Mouse (Mus musculus) Patski (cell line): Measurements from ENCODE around the gene Lgi2. TPM values are rescaled to one million over a fixed set of nuclear protein-coding genes. Genes with fewer than 3 reads are reported as not detected.

ENCODE experiments used
- ATAC-seq: fragments of 100-300 bp; one replicate; pipeline ENCODE4 v1.8.0; 2021
- CTCF ChIA-PET: fragments of 350-600 bp; sonication (Branson Sonifier 250); formaldehyde crosslinking; loops from one replicate; lab custom pipeline; 2022; ENCODE audit warnings: inconsistent platforms; lab: Charles Lee
- POLR2A ChIA-PET: fragments of 350-600 bp; sonication (Branson Sonifier 250); formaldehyde crosslinking; loops from one replicate; lab custom pipeline; 2022; ENCODE audit warnings: antibody characterized with exemption, inconsistent platforms; lab: Charles Lee
- DNase-seq: peaks from one replicate; pipeline ENCODE4 v3.0.0-alpha.2; 2011; ENCODE audit warnings: low read depth, low spot score
- H3K27me3 ChIP-seq: fragments of 371-371 bp; one replicate; pipeline ENCODE4 v1.5.1; 2021
- CTCF ChIP-seq: fragments of 100-300 bp; IDR thresholded peaks from one replicate; pipeline ENCODE4 v1.5.1; 2021
- in situ Hi-C: fragments of 300-500 bp; cut with MboI; formaldehyde crosslinking; loops from 3 replicates; pipeline ENCODE4 v1.11.1; 2018; ENCODE audit warnings: low pct_unique_long_range_greater_than_20kb, mixed read lengths
- polyA plus RNA-seq: library from polyadenylated mRNA; unstranded; gene quantifications from one replicate; pipeline ENCODE4 v1.2.3, GENCODE M21; 2021

The Lgi2 gene
- polyA plus RNA-seq, 1 experiment from 2014 or later = 0.39 TPM

DNA sequence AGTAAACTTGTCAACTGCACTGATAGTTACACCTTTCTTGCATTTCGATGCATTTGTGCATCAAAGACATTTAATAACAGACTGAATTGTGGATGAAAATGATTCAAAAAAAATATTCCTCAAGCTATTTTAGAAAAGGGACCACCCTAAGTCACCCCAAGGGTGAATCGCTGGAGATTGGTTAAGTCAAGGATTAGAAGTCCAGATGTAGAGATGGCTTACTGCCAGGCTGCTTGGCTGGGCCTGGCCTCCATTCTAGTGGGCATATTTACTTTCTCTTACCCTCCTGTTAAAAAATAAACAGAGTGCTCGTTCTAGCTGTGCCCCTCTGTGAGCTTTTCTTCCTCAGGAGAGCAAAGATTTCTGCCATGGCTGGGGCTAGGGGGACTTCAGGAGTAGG, 26.1 kb downstream of the Lgi2 start:
- in situ Hi-C loops = no loop called here
- ATAC-seq = no peak
- peaks cover 3% of the 10 kb centered on the region for H3K27me3 ChIP-seq
- POLR2A ChIA-PET = no interaction called here
- CTCF ChIA-PET = interaction anchor here (0.9 kb wide), 1 partner anchor 10 kb away, joined by 3 read pairs; no protein-coding TSS in a partner anchor
- DNase-seq = no peak
- TF ChIP-seq CTCF = no peak

GRCm38 (mm10) chr5:52539483-52539882, 26.8 kb downstream of the Lgi2 start:
- ATAC-seq (no peak), DNase-seq (no peak)
- no peak for TF ChIP-seq CTCF
- in situ Hi-C loops = no loop called here
- CTCF ChIA-PET = interaction anchor here (0.9 kb wide), 1 partner anchor 9 kb away, joined by 3 read pairs; no protein-coding TSS in a partner anchor
- POLR2A ChIA-PET = no interaction called here
- peaks cover 3% of the 10 kb centered on the region for H3K27me3 ChIP-seq

DNA sequence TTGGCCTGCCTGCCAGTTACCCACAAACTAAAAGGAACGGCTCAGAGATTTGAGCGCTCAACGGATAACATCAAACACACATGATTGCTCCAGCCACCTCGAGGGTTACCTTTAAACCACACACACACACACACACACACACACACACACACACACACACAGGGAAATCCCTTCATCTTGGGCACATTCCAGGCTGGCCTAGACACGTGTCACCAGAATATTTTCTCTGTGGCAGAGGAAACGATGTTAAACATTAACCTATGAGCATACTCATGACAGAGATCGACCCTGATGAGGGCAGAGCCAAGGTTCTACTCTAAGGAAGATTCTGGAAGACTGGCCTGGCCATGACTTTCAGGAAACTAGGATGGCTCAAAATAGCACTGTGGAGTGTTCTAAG, 29.2 kb downstream of the Lgi2 start:
- CTCF ChIA-PET = no interaction called here
- peak; percentile 82 for ATAC-seq
- H3K27me3 ChIP-seq = no peaks in the 10 kb centered on the region
- peak; percentile 92 for DNase-seq
- POLR2A ChIA-PET = no interaction called here
- in situ Hi-C loops = no loop called here
- TF ChIP-seq CTCF = no peak

DNA sequence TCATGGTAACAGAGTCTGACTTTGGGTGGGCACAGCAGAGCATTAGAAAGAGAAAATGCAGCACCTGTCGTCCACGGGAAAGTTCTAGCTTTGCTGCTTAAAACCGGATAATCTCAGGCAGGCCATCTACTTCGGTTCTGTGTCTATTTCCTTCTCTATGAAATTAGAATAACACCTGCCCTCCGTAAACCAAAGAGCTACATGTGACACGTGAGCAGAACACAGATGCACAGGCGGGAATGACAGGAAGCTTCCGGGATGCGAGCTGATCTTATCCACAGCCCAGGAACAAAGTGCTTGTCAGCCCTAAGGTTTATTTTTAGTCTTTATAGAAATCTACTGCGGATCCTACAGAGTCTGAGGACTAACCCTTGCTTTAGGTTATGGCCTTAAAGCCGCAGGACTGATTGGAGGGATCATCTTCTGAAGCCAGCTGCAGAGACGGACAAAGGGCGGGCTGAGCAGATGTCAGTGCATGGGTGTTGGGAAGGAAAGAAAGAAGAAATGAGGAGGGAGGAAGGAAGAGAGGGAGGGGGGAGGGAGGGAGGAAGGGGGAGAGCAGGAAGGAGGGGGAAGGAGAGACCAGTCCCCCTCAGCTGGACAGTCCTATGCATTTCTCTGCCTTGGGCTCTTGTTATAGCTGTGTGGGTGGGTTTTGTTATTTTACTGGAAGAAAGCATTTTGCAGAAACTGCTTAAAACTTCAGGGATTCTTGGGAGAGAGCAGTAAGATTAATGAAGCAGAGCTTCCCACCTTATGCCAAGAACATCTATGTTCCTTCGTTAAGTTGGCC, 31.3 kb downstream of the Lgi2 start:
- ChIA-PET CTCF (interaction anchor here (1.2 kb wide), 1 partner anchor 96 kb away, joined by 3 read pairs; no protein-coding TSS in a partner anchor), POLR2A (no interaction called here)
- ATAC-seq (no peak), DNase-seq (no peak)
- H3K27me3 ChIP-seq = no peaks in the 10 kb centered on the region
- no peak for TF ChIP-seq CTCF
- in situ Hi-C loops = no loop called here

- H3K27me3 ChIP-seq = peaks cover 1% of the 10 kb centered on the region
- CTCF ChIA-PET = interaction anchor here (1.2 kb wide), 1 partner anchor 10 kb away, joined by 5 read pairs; no protein-coding TSS in a partner anchor
- DNase-seq = no peak
- POLR2A ChIA-PET = no interaction called here
- in situ Hi-C loops = no loop called here
- ATAC-seq = no peak
- no peak for TF ChIP-seq CTCF
Measured at GRCm38 (mm10) chr5:52533705-52534104, 32.6 kb downstream of the Lgi2 start.

DNA sequence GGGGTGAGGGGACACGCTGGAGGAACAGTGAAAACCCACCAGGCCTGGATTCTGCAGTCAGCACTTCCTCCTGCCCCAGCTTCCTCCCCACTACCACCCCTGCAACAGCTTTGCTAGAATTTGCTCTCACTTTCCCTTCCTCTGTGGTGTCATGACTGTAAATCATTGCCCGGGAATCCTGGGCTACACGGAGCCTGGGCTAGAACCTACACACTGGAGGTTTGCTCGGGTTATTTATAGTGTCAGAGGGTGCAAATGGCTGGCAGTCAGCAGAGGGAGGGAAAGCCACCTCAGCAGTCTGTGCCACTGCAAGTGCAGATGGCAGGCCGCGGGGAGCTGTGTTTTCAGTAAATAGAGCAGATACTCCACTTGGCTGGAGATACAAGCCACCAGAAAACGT, 37.7 kb downstream of the Lgi2 start:
- in situ Hi-C loops = no loop called here
- TF ChIP-seq CTCF = no peak
- ATAC-seq = no peak
- no peak for DNase-seq
- POLR2A ChIA-PET = no interaction called here
- H3K27me3 ChIP-seq = peaks cover 2% of the 10 kb centered on the region
- CTCF ChIA-PET = no interaction called here

GRCm38 (mm10) chr5:52526324-52526986, 39.8 kb downstream of the Lgi2 start:
- ATAC-seq (no peak), DNase-seq (no peak)
- in situ Hi-C loops = no loop called here
- peaks cover 2% of the 10 kb centered on the region for H3K27me3 ChIP-seq
- ChIA-PET CTCF (interaction anchor here (1.6 kb wide), 1 partner anchor 10 kb away, joined by 4 read pairs; no protein-coding TSS in a partner anchor), POLR2A (no interaction called here)
- TF ChIP-seq CTCF = no peak

GRCm38 (mm10) chr5:52524207-52524606, 42.1 kb downstream of the Lgi2 start:
- H3K27me3 ChIP-seq = peaks cover 2% of the 10 kb centered on the region
- in situ Hi-C loops = loop anchor here (5.0 kb wide), 1 partner anchor 392 kb away; no protein-coding TSS in a partner anchor
- TF ChIP-seq CTCF = peak; percentile 74
- peak; percentile 12 for DNase-seq
- peak; percentile 33 for ATAC-seq
- ChIA-PET POLR2A (no interaction called here), CTCF (interaction anchor here (0.9 to 2.0 kb wide), 7 partner anchors 9 to 136 kb away, joined by 3 to 8 read pairs (median 3); no protein-coding TSS in a partner anchor)

- no peak for TF ChIP-seq CTCF
- CTCF ChIA-PET = no interaction called here
Measured at GRCm38 (mm10) chr5:52519921-52520320, 46.3 kb downstream of the Lgi2 start.

DNA sequence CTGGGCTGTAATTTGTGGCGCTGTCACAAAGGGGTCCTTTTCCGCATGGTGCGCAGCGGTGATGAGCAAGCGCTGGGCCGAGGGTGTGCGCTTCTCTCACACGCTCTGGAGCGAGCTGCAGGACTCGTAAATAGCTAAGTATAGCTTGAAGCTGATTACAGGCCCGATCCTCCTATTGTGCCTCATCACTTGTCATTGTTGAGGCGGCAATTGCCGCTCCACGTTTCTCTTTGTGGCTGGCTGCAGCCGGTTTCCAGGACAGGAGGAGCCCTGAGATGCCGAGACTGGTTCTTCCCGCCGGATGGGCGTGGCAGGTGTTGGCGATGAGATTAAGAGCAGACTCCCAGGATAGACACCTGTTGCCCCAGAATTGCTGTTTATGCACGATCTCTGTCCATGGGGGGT, 50.2 kb downstream of the Lgi2 start:
- ChIA-PET POLR2A (interaction anchor here (1.1 kb wide), 1 partner anchor 217 kb away, joined by 3 read pairs; no protein-coding TSS in a partner anchor), CTCF (interaction anchor here (1.2 to 2.3 kb wide), 9 partner anchors 8 to 305 kb away, joined by 3 to 8 read pairs (median 3); no protein-coding TSS in a partner anchor)
- ATAC-seq = no peak
- H3K27me3 ChIP-seq = peaks cover 3% of the 10 kb centered on the region
- in situ Hi-C loops = loop anchor here (10.0 kb wide), 1 partner anchor 299 kb away; no protein-coding TSS in a partner anchor
- no peak for TF ChIP-seq CTCF
- DNase-seq = no peak

More at GRCm38 (mm10) chr5:52519921-52520320, 46.3 kb downstream of the Lgi2 start:
- ATAC-seq (no peak), DNase-seq (no peak)
- no peaks in the 10 kb centered on the region for H3K27me3 ChIP-seq
- in situ Hi-C loops = loop anchor here (5.0 to 10.0 kb wide), 2 partner anchors 295 to 388 kb away; no protein-coding TSS in a partner anchor
- POLR2A ChIA-PET = no interaction called here
